20 mouse cellular contexts compared by ENCODE assay signal in the genomic region with DNA sequence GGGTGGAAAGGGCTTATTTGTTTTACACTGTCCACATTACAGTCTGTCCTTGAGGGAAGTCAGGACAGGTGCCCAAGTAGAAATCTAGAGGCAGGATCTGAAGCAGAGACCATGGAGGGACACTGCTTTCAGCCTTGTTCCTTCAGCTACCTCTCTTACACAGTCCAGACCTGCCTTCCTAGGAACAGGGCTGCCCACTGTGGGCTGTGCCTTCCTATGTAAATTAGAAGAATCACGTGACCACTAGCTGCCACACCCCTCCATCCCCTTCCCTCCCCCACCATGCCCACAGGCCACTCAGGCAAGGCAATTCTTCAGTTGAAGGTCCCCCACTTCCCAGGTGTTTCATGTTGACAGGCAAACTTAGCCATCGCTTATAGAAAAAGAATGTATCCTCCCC.
"Had no signal": no experiment of that assay in that cellular context is flagged by ENCODE, and none has a peak within 500 bp of the region (broad histone marks: within the 10 kb centered on the region; RNA-seq: fewer than 3 reads in every experiment).

No protein-coding gene starts in this region.

- DNase-seq: kidney, adult 11 months; kidney, adult 8-10 months; kidney, postnatal 10 days; kidney, postnatal 36 days; liver, postnatal 0 days; lung, postnatal 10 days; lung, postnatal 36 days; right cerebral cortex, adult 18-20 months; right cerebral cortex, postnatal 14 days; right cerebral cortex, postnatal 4 days; thymus, postnatal 25 days had no signal

- H3K27me3 ChIP-seq: kidney, embryonic 15.5 days; limb, embryonic 13.5 days; lung, embryonic 15.5 days; midbrain, embryonic 13.5 days had no signal

- H3K36me3 ChIP-seq: kidney, embryonic 15.5 days; limb, embryonic 10.5 days; limb, embryonic 13.5 days; lung, embryonic 15.5 days; midbrain, embryonic 10.5 days; midbrain, embryonic 13.5 days had no signal

- H3K4me2 ChIP-seq: kidney, embryonic 15.5 days; limb, embryonic 13.5 days; lung, embryonic 15.5 days; midbrain, embryonic 13.5 days had no signal

- H3K9me3 ChIP-seq: kidney, embryonic 15.5 days; limb, embryonic 10.5 days; limb, embryonic 13.5 days; lung, embryonic 15.5 days; midbrain, embryonic 10.5 days; midbrain, embryonic 13.5 days had no signal

- ATAC-seq: liver, postnatal 0 days; midbrain, embryonic 13.5 days; midbrain, embryonic 16.5 days had no signal

- H3K9ac ChIP-seq: kidney, embryonic 15.5 days; limb, embryonic 13.5 days; liver, embryonic 14.5 days; liver, postnatal 0 days; lung, embryonic 15.5 days; midbrain, embryonic 13.5 days had no signal

- H3K27ac ChIP-seq: kidney, embryonic 15.5 days; limb, embryonic 10.5 days; limb, embryonic 13.5 days; liver, embryonic 14.5 days; lung, embryonic 15.5 days; midbrain, embryonic 10.5 days; midbrain, embryonic 13.5 days; stomach, postnatal 0 days had no signal

- H3K4me3 ChIP-seq: kidney, embryonic 15.5 days; limb, embryonic 10.5 days; limb, embryonic 13.5 days; lung, embryonic 15.5 days; midbrain, embryonic 10.5 days; midbrain, embryonic 13.5 days had no signal
